Mouse (Mus musculus) midbrain, postnatal 0 days (tissue): ENCODE data around the gene Hoxc6. TPM values are rescaled to one million over a fixed set of nuclear protein-coding genes. Genes with fewer than 3 reads are reported as not detected.
A peak's percentile ranks its signal among the peaks of the same experiment; 100 is the strongest.

Source experiments
- ATAC-seq: fragments of 200-750 bp; cut with Nextera tagmentation; 2 replicates; pipeline ENCODE4 v1.8.0; 2017; ENCODE audit warnings: moderate number of reproducible peaks, mild to moderate bottlenecking, moderate TSS enrichment, moderate library complexity; ENCODE audit not compliant: low FRiP score
- DNase-seq: peaks from one replicate; pipeline ENCODE4 v3.0.0-alpha.2; 2015; ENCODE audit warnings: low spot score
- H3K27ac ChIP-seq: fragments of 300-500 bp; sonication (generic); 2 replicates; pipeline ENCODE4 v1.5.1; 2014; ENCODE audit warnings: low read depth, mild to moderate bottlenecking, low read length, mixed read lengths
- H3K27me3 ChIP-seq: fragments of 300-500 bp; sonication (generic); 2 replicates; pipeline ENCODE4 v1.6.1; 2014; ENCODE audit warnings: low read length, control low read depth, mixed read lengths; ENCODE audit not compliant: insufficient read depth
- H3K36me3 ChIP-seq: fragments of 300-500 bp; sonication (generic); 2 replicates; pipeline ENCODE4 v1.6.1; 2014; ENCODE audit warnings: low read length, control low read depth, mixed read lengths; ENCODE audit not compliant: insufficient read depth
- H3K4me1 ChIP-seq: fragments of 300-500 bp; sonication (generic); 2 replicates; pipeline ENCODE4 v1.6.1; 2014; ENCODE audit warnings: mild to moderate bottlenecking, control low read depth, antibody characterized with exemption, low read length, mixed read lengths; ENCODE audit not compliant: insufficient read depth
- H3K4me2 ChIP-seq: fragments of 300-500 bp; sonication (generic); 2 replicates; pipeline ENCODE4 v1.6.1; 2014; ENCODE audit warnings: low read depth, mild to moderate bottlenecking, low read length, mixed read lengths; ENCODE audit not compliant: poor library complexity, severe bottlenecking
- H3K4me3 ChIP-seq: fragments of 300-500 bp; sonication (generic); 2 replicates; pipeline ENCODE4 v1.5.1; 2014; ENCODE audit warnings: low read depth, mild to moderate bottlenecking, low read length, moderate library complexity
- H3K9ac ChIP-seq: fragments of 300-500 bp; sonication (generic); replicated peaks from 2 replicates; pipeline ENCODE4 v1.6.1; 2014; ENCODE audit warnings: mild to moderate bottlenecking, low read length, moderate library complexity, mixed read lengths; ENCODE audit not compliant: poor library complexity, severe bottlenecking
- H3K9me3 ChIP-seq: fragments of 300-500 bp; sonication (generic); 2 replicates; pipeline ENCODE4 v1.6.1; 2016; ENCODE audit warnings: low read length, control low read depth
- CTCF ChIP-seq: IDR thresholded peaks from 2 replicates; pipeline ENCODE4 v1.5.1; 2016; ENCODE audit warnings: antibody characterized with exemption, mild to moderate bottlenecking
- WGBS: fragments of 180-500 bp; shearing (Covaris S2); extraction: QIAGEN DNeasy Blood & Tissue Kit; methylation state at CpG from one replicate; pipeline ENCODE4 v1.1.7; 2014; 5-methylcytosine and 5-hydroxymethylcytosine counted together
- polyA plus RNA-seq: library from polyadenylated mRNA; unstranded; fragments of >200 nt; fragmentation: Nextera tagmentation; extraction: Ambion mirVana; gene quantifications from 2 replicates; pipeline ENCODE4 v1.2.1, GENCODE M21; 2015
- total RNA-seq: library from RNA; depleted of rRNA; stranded (reverse); fragments of >200 nt; gene quantifications from 2 replicates; pipeline ENCODE4 v1.2.3, GENCODE M21; 2014

Hoxc6 gene
- total and polyA plus RNA-seq, 2 experiments from 2014 or later: not detected

DNA sequence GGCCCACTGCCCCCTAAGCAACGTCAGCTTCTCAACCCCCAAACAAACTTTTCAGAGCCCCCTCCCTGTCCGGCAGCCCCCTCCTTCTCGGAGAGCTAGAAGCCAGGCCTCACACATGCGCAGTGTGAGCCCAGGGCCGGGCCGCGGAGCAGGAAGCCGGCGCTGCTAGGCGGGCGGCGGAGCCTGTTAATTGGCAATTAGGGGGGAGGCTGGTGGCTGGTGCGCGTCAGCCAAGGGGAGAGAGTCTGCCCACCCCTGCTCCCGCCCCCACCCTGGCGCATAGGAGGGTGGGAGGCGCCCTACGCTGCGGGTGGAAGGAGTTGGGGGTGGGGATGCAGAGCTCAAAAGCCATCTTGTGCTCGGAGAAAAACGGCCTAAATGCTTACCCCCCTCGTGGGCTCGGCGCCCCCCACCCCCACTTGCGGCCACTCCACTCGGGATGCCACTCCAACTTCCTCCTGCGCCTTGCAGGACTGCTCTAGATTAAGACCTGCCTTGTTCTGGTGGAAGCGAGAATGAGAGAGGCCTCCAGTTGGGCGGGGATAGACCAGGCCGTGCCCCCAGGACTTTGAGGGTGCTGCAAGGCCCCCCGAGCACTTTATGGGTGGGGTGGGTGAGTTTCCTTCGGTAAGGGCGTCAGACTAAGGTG lies 1.2 kb downstream of the Hoxc6 start:
- Histone ChIP-seq H3K27me3 (peaks cover 99% of the 10 kb centered on the region), H3K9me3 (no peaks in the 10 kb centered on the region), H3K4me2 (peak overlapping the region; percentile 49), H3K9ac (no peak overlapping the region), H3K36me3 (no peaks in the 10 kb centered on the region), H3K4me1 (0 out of 2 replicates have a peak, but pooled peaks cover 3% of the 10 kb centered on the region), H3K27ac (no peak overlapping the region), H3K4me3 (peak overlapping the region; percentile 30)
- TF ChIP-seq CTCF: no peak
- 0 out of 2 replicates have a peak, but pooled peaks have one; percentile 13 for ATAC-seq
- WGBS: 0% methylated on average over 32 of the region's 33 CpGs
- peak; percentile 28 for DNase-seq

DNA sequence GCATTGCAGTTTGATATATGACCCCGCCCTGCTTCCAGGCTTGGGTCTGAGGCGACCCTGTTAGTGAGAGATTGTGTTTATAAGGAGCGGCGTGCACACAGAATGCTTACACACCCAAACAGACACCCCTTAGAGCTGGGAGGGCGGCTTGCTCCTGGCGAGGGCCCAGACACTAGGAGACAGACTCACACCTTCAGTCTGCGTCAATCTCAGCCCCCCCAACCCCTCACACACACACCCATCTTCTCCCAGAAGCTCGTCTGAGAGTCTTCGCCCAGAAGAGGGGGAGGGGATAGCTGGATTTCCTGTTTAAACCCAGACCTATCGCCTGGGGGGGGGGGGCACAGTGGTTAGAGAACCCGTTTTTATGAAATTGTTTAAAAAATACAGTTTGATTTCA lies 1.9 kb downstream of the Hoxc6 start:
- no peak for ATAC-seq
- H3K36me3 ChIP-seq: no peaks in the 10 kb centered on the region
- H3K27ac ChIP-seq: no peak overlapping the region
- no peak overlapping the region for H3K4me3 ChIP-seq
- no peak for DNase-seq
- no peak for TF ChIP-seq CTCF
- H3K27me3 ChIP-seq: peaks cover 99% of the 10 kb centered on the region
- H3K4me2 ChIP-seq: no peak overlapping the region
- H3K9me3 ChIP-seq: no peaks in the 10 kb centered on the region
- 0 out of 2 replicates have a peak, but pooled peaks cover 3% of the 10 kb centered on the region for H3K4me1 ChIP-seq
- 4% methylated on average over 11 of the region's 11 CpGs for WGBS
- H3K9ac ChIP-seq: no peak overlapping the region

DNA sequence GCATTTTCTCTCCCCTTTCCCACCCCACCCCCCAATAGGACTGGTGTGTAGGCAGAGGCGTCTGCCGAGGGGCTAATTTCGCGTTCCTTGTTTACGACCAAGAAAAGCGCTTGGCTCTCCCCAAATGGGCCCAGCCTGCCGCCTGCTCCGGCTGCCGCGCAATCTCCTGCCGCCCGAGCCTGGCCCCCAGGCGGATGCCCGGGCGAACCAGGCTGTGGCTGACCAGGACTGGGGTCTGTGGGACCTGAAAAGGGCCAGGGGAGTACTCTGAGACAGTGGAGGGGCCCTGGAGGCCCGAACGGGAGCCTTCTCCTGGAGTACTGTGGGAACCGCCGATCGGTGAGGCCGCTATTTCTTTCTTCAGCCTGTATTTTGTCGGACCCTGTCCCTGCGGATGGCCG lies 2.4 kb downstream of the Hoxc6 start:
- no peak overlapping the region for H3K4me3 ChIP-seq
- H3K4me2 ChIP-seq: no peak overlapping the region
- no peaks in the 10 kb centered on the region for H3K36me3 ChIP-seq
- no peaks in the 10 kb centered on the region for H3K9me3 ChIP-seq
- H3K27me3 ChIP-seq: peaks cover 99% of the 10 kb centered on the region
- no peak overlapping the region for H3K27ac ChIP-seq
- 0 out of 2 replicates have a peak, but pooled peaks cover 3% of the 10 kb centered on the region for H3K4me1 ChIP-seq
- WGBS: 2% methylated on average over 24 of the region's 24 CpGs
- TF ChIP-seq CTCF: no peak
- DNase-seq (no peak), ATAC-seq (no peak)
- H3K9ac ChIP-seq: no peak overlapping the region

DNA sequence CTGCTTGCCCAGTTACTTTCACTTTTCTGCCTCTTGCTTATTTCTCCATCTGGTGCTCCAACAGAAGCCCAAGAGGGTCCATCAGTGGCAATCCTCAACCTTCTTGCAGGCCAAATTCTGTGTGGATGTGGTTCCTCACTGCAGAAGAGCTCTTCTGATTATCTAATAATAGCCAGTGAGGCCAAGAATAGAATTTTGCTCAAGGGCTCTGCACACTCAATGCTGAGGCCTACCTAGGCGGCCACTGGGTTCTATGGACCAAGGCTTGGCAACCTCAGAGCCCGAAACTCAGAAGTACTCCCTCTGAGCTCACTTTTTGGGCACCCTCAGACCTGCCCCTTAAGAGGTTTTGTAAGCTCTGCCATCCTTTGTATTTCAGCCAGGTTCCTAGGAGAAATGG lies 3.3 kb downstream of the Hoxc6 start:
- no peak overlapping the region for H3K9ac ChIP-seq

DNA sequence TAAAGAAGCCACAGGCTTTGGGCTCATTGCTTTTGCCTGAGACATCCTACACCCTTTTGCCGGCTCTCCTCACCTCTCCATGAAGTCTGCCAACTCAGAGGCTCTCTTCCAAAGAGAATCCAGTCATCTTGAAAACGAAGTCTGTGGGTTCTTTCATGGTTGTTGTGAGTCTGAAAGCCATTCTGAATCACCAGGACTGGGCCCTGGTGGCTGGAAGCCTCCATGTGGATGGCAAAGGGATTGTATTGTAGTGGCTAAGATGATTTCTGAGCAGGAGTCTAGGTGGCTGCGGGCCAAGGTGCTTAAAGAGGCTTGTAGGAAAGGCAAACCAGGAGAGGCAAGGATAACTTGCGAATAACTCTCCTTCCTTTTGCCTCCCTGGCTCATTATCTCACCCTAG lies 4.1 kb downstream of the Hoxc6 start:
- H3K36me3 ChIP-seq: no peaks in the 10 kb centered on the region
- H3K4me1 ChIP-seq: 0 out of 2 replicates have a peak, but pooled peaks cover 3% of the 10 kb centered on the region
- H3K4me2 ChIP-seq: no peak overlapping the region
- WGBS: 11% methylated on average over 4 of the region's 4 CpGs
- DNase-seq: no peak
- no peak overlapping the region for H3K4me3 ChIP-seq
- no peak for ATAC-seq
- no peaks in the 10 kb centered on the region for H3K9me3 ChIP-seq
- TF ChIP-seq CTCF: no peak
- H3K27ac ChIP-seq: no peak overlapping the region
- no peak overlapping the region for H3K9ac ChIP-seq
- H3K27me3 ChIP-seq: peaks cover 100% of the 10 kb centered on the region

More for the DNA sequence above, 3.3 kb downstream of the Hoxc6 start:
- H3K4me2 ChIP-seq: no peak overlapping the region
- 0 out of 2 replicates have a peak, but pooled peaks cover 3% of the 10 kb centered on the region for H3K4me1 ChIP-seq
- H3K27me3 ChIP-seq: peaks cover 99% of the 10 kb centered on the region
- H3K27ac ChIP-seq: no peak overlapping the region
- H3K36me3 ChIP-seq: no peaks in the 10 kb centered on the region
- DNase-seq (no peak), ATAC-seq (no peak)
- TF ChIP-seq CTCF: no peak
- no peak overlapping the region for H3K4me3 ChIP-seq
- WGBS: 8% methylated on average over 2 of the region's 2 CpGs
- no peaks in the 10 kb centered on the region for H3K9me3 ChIP-seq

DNA sequence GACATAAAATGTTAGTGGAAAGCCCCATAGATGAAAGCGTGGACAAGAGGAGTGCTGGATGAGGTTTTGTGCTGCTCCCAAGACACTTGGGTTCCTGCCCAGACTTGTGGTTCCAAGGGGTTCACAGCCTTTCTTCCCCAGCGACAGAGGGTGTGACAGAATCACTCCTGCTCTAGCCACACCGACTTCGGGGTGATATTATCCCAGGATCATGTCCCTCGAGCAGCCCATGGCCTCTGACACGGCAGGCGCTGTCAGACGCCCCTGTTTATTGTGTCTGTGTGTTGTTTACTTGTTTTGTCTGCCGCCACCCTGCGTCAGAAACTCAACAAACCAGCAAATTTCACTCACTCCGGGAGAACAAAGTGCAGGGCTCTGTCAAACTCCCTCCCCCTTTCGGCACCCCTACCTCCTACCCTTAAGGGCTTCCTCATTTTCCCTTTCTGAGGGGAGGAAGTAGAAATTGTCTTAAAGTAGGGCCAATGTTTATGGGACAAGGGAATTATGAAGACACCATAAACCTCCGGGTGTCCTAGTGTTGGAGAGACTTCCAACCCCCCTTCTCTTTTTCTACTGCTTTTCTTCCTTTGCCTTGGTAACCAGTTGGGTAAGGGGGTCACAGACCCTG lies 4.9 kb downstream of the Hoxc6 start:
- no peak for ATAC-seq
- H3K4me1 ChIP-seq: 0 out of 2 replicates have a peak, but pooled peaks cover 3% of the 10 kb centered on the region
- 3% methylated on average over 13 of the region's 13 CpGs for WGBS
- H3K9me3 ChIP-seq: no peaks in the 10 kb centered on the region
- no peak overlapping the region for H3K9ac ChIP-seq
- DNase-seq: no peak
- H3K27ac ChIP-seq: no peak overlapping the region
- H3K27me3 ChIP-seq: peaks cover 100% of the 10 kb centered on the region
- no peaks in the 10 kb centered on the region for H3K36me3 ChIP-seq
- no peak for TF ChIP-seq CTCF
- H3K4me3 ChIP-seq: no peak overlapping the region
- H3K4me2 ChIP-seq: no peak overlapping the region
